31 mouse cellular contexts compared by ENCODE assay signal in genomic region chr4:130766387-130766786, GRCm38 (mm10).
"Had no signal": no experiment of that assay in that cellular context is flagged by ENCODE, and none has a peak within 500 bp of the region (broad histone marks: within the 10 kb centered on the region; RNA-seq: fewer than 3 reads in every experiment).

No protein-coding gene starts in this region.

- ATAC-seq: liver, postnatal 0 days; lung, postnatal 0 days; midbrain, embryonic 13.5 days; midbrain, embryonic 15.5 days; midbrain, embryonic 16.5 days had no signal

- H3K27me3 ChIP-seq: limb, embryonic 12.5 days; limb, embryonic 13.5 days; limb, embryonic 15.5 days; liver, embryonic 15.5 days; lung, embryonic 15.5 days; megakaryocyte, embryonic 14.5 days; midbrain, embryonic 12.5 days; midbrain, embryonic 13.5 days; midbrain, embryonic 15.5 days; neural tube, embryonic 12.5 days; neural tube, embryonic 13.5 days had no signal

- DNase-seq: left cerebral cortex, postnatal 4 days; liver; liver, postnatal 0 days; lung, adult 18-20 months; lung, adult 2 months; lung, embryonic 14.5 days; lung, postnatal 10 days; lung, postnatal 14 days; lung, postnatal 4 days; midbrain, embryonic 14.5 days had no signal

- H3K9me3 ChIP-seq: limb, embryonic 10.5 days; limb, embryonic 12.5 days; limb, embryonic 13.5 days; limb, embryonic 15.5 days; liver, embryonic 15.5 days; lung, embryonic 15.5 days; megakaryocyte, embryonic 14.5 days; midbrain, embryonic 10.5 days; midbrain, embryonic 12.5 days; midbrain, embryonic 13.5 days; midbrain, embryonic 15.5 days; neural tube, embryonic 12.5 days; neural tube, embryonic 13.5 days had no signal

- H3K4me3 ChIP-seq: left cerebral cortex, adult 2 months; limb, embryonic 10.5 days; limb, embryonic 12.5 days; limb, embryonic 13.5 days; limb, embryonic 15.5 days; liver, embryonic 15.5 days; lung, embryonic 15.5 days; megakaryocyte, embryonic 14.5 days; midbrain, embryonic 10.5 days; midbrain, embryonic 12.5 days; midbrain, embryonic 13.5 days; midbrain, embryonic 15.5 days; myocyte; neural tube, embryonic 12.5 days; neural tube, embryonic 13.5 days had no signal

- H3K4me2 ChIP-seq: limb, embryonic 12.5 days; limb, embryonic 13.5 days; limb, embryonic 15.5 days; liver, embryonic 11.5 days; liver, embryonic 15.5 days; lung, embryonic 14.5 days; lung, embryonic 15.5 days; midbrain, embryonic 11.5 days; midbrain, embryonic 12.5 days; midbrain, embryonic 13.5 days; midbrain, embryonic 15.5 days; neural tube, embryonic 12.5 days; neural tube, embryonic 13.5 days had no signal

- H3K27ac ChIP-seq: limb, embryonic 10.5 days; limb, embryonic 12.5 days; limb, embryonic 13.5 days; limb, embryonic 15.5 days; liver, embryonic 14.5 days; liver, embryonic 15.5 days; lung, embryonic 15.5 days; macrophage; midbrain, embryonic 10.5 days; midbrain, embryonic 12.5 days; midbrain, embryonic 13.5 days; neural tube, embryonic 12.5 days; neural tube, embryonic 13.5 days had no signal

- H3K9ac ChIP-seq: limb, embryonic 12.5 days; limb, embryonic 13.5 days; limb, embryonic 15.5 days; liver, embryonic 14.5 days; liver, embryonic 15.5 days; liver, postnatal 0 days; lung, embryonic 14.5 days; lung, embryonic 15.5 days; midbrain, embryonic 12.5 days; midbrain, embryonic 13.5 days; midbrain, embryonic 15.5 days; neural tube, embryonic 12.5 days; neural tube, embryonic 13.5 days had no signal

- H3K4me1 ChIP-seq: limb, embryonic 10.5 days; limb, embryonic 12.5 days; limb, embryonic 13.5 days; limb, embryonic 15.5 days; liver, embryonic 15.5 days; lung, embryonic 15.5 days; midbrain, embryonic 10.5 days; midbrain, embryonic 12.5 days; midbrain, embryonic 13.5 days; neural tube, embryonic 12.5 days; neural tube, embryonic 13.5 days had no signal
